Mouse (Mus musculus): ENCODE results near the gene Gm128. TPM values are rescaled to one million over a fixed set of nuclear protein-coding genes. Genes with fewer than 3 reads are reported as not detected.

Gm128 gene
- total RNA-seq, 1 experiment from 2014 or later, result 2.3 TPM

GRCm38 (mm10) chr3:95275161-95275560, 33.8 kb upstream of the Gm128 start:
- ATAC-seq (replicated peaks in 1 of 2; ENCODE audit: insufficient read depth in 1 of 2, low FRiP score in 2 of 2, low TSS enrichment in 1 of 2, low read depth in 1 of 2, poor library complexity in 2 of 2, severe bottlenecking in 2 of 2), result no peak

GRCm38 (mm10) chr3:95274453-95274852, 33.1 kb upstream of the Gm128 start:
- no peak for ATAC-seq (replicated peaks in 1 of 2; ENCODE audit: insufficient read depth in 1 of 2, low FRiP score in 2 of 2, low TSS enrichment in 1 of 2, low read depth in 1 of 2, poor library complexity in 2 of 2, severe bottlenecking in 2 of 2)

GRCm38 (mm10) chr3:95273471-95273870, 32.1 kb upstream of the Gm128 start:
- ATAC-seq (replicated peaks in 1 of 2; ENCODE audit: insufficient read depth in 1 of 2, low FRiP score in 2 of 2, low TSS enrichment in 1 of 2, low read depth in 1 of 2, poor library complexity in 2 of 2, severe bottlenecking in 2 of 2), result no peak

- ATAC-seq (replicated peaks in 1 of 2; ENCODE audit: insufficient read depth in 1 of 2, low FRiP score in 2 of 2, low TSS enrichment in 1 of 2, low read depth in 1 of 2, poor library complexity in 2 of 2, severe bottlenecking in 2 of 2), result no peak
Observed at GRCm38 (mm10) chr3:95270766-95271364, 29.5 kb upstream of the Gm128 start.

- ATAC-seq (replicated peaks in 1 of 2; ENCODE audit: insufficient read depth in 1 of 2, low FRiP score in 2 of 2, low TSS enrichment in 1 of 2, low read depth in 1 of 2, poor library complexity in 2 of 2, severe bottlenecking in 2 of 2), result no peak
Observed at GRCm38 (mm10) chr3:95269789-95270188, 28.4 kb upstream of the Gm128 start.

- no peak for ATAC-seq (replicated peaks in 1 of 2; ENCODE audit: insufficient read depth in 1 of 2, low FRiP score in 2 of 2, low TSS enrichment in 1 of 2, low read depth in 1 of 2, poor library complexity in 2 of 2, severe bottlenecking in 2 of 2)
Observed at GRCm38 (mm10) chr3:95267855-95268254, 26.5 kb upstream of the Gm128 start.

GRCm38 (mm10) chr3:95266052-95266451, 24.7 kb upstream of the Gm128 start:
- ATAC-seq (replicated peaks in 1 of 2; ENCODE audit: insufficient read depth in 1 of 2, low FRiP score in 2 of 2, low TSS enrichment in 1 of 2, low read depth in 1 of 2, poor library complexity in 2 of 2, severe bottlenecking in 2 of 2), result no peak

GRCm38 (mm10) chr3:95264724-95265123, 23.3 kb upstream of the Gm128 start:
- no peak for ATAC-seq (replicated peaks in 1 of 2; ENCODE audit: insufficient read depth in 1 of 2, low FRiP score in 2 of 2, low TSS enrichment in 1 of 2, low read depth in 1 of 2, poor library complexity in 2 of 2, severe bottlenecking in 2 of 2)

GRCm38 (mm10) chr3:95263089-95263739, 21.8 kb upstream of the Gm128 start:
- peak; percentile 87 for ATAC-seq (replicated peaks in 1 of 2; ENCODE audit: insufficient read depth in 1 of 2, low FRiP score in 2 of 2, low TSS enrichment in 1 of 2, low read depth in 1 of 2, poor library complexity in 2 of 2, severe bottlenecking in 2 of 2)

- no peak for ATAC-seq (replicated peaks in 1 of 2; ENCODE audit: insufficient read depth in 1 of 2, low FRiP score in 2 of 2, low TSS enrichment in 1 of 2, low read depth in 1 of 2, poor library complexity in 2 of 2, severe bottlenecking in 2 of 2)
Observed at GRCm38 (mm10) chr3:95261975-95262374, 20.6 kb upstream of the Gm128 start.

- ATAC-seq (replicated peaks in 1 of 2; ENCODE audit: insufficient read depth in 1 of 2, low FRiP score in 2 of 2, low TSS enrichment in 1 of 2, low read depth in 1 of 2, poor library complexity in 2 of 2, severe bottlenecking in 2 of 2), result no peak
Observed at GRCm38 (mm10) chr3:95256931-95257330, 15.5 kb upstream of the Gm128 start.

GRCm38 (mm10) chr3:95250783-95251424, 9.5 kb upstream of the Gm128 start, which contains the start of gene Bnipl:
Bnipl (minus strand) TSS chr3:95251193.
- no peak for ATAC-seq (replicated peaks in 1 of 2; ENCODE audit: insufficient read depth in 1 of 2, low FRiP score in 2 of 2, low TSS enrichment in 1 of 2, low read depth in 1 of 2, poor library complexity in 2 of 2, severe bottlenecking in 2 of 2)

GRCm38 (mm10) chr3:95250361-95250760, 9.0 kb upstream of the Gm128 start:
- no peak for ATAC-seq (replicated peaks in 1 of 2; ENCODE audit: insufficient read depth in 1 of 2, low FRiP score in 2 of 2, low TSS enrichment in 1 of 2, low read depth in 1 of 2, poor library complexity in 2 of 2, severe bottlenecking in 2 of 2)

GRCm38 (mm10) chr3:95247660-95248336, 6.4 kb upstream of the Gm128 start:
- no peak for ATAC-seq (replicated peaks in 1 of 2; ENCODE audit: insufficient read depth in 1 of 2, low FRiP score in 2 of 2, low TSS enrichment in 1 of 2, low read depth in 1 of 2, poor library complexity in 2 of 2, severe bottlenecking in 2 of 2)

GRCm38 (mm10) chr3:95246465-95247231, 5.2 kb upstream of the Gm128 start:
- peak in 1 of 2 experiments; percentile 27; a peak in 2 of 4 replicates for ATAC-seq (replicated peaks in 1 of 2; ENCODE audit: insufficient read depth in 1 of 2, low FRiP score in 2 of 2, low TSS enrichment in 1 of 2, low read depth in 1 of 2, poor library complexity in 2 of 2, severe bottlenecking in 2 of 2)

GRCm38 (mm10) chr3:95243086-95243485, 1.7 kb upstream of the Gm128 start:
- ATAC-seq (replicated peaks in 1 of 2; ENCODE audit: insufficient read depth in 1 of 2, low FRiP score in 2 of 2, low TSS enrichment in 1 of 2, low read depth in 1 of 2, poor library complexity in 2 of 2, severe bottlenecking in 2 of 2), result no peak

- ATAC-seq (replicated peaks in 1 of 2; ENCODE audit: insufficient read depth in 1 of 2, low FRiP score in 2 of 2, low TSS enrichment in 1 of 2, low read depth in 1 of 2, poor library complexity in 2 of 2, severe bottlenecking in 2 of 2), result no peak
Observed at GRCm38 (mm10) chr3:95240900-95241299, 498 bp downstream of the Gm128 start.
